8 mouse cellular contexts compared by ENCODE assay signal in the genomic region with DNA sequence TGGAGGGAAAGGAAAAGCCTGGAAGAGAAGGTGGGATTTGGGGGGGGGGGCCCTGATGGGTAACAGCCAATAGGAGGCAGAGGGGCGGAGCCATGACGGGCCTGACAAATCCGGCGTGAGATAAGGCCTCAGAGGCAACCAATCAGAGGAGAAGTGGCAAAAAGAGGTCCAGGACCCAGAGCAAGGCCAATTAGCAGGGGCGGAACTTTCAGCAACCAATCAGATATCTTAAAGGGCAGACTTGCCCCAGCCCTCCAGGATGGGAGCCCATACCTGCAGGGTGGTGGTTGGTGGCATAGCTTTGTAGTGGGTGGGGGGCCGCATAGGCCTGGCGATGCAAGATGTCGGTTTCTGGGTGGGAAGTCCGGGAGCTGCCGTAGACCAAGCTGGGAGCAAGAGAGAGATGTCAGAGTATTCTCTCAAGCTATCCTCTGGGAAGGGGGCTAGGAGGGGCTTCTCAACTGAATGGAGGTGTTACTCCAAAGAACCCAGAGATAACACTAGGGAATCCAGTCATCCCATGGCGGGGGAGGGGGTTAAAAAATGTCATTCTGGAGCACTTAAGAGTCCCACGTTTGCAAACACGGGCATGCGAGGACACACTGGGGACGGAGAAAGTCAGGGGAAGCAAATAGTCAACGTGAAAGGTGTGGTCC. TPM values are rescaled to one million over a fixed set of nuclear protein-coding genes. Genes with fewer than 3 reads are reported as not detected.
A peak's percentile ranks its signal among the peaks of the same experiment; 100 is the strongest.
DNase-seq lines count a peak whose midpoint lies in the region; ATAC-seq lines count a peak whose summit lies in the region.

No protein-coding gene starts in this region.

- DNase-seq in Muller cell, postnatal 12 days (ENCODE audit: inconsistent ontology term): peak; percentile 84
- DNase-seq in c-Kit-positive CD71-positive TER-119-positive erythroid progenitor cells, embryonic 14.5 days (ENCODE audit: low spot score): peak; percentile 65
- DNase-seq in heart, postnatal 10 days: peak; percentile 79 to 86
- DNase-seq in kidney, postnatal 4 days: peak; percentile 87 to 92
- DNase-seq in lung, adult 18-20 months: peak; percentile 60 to 72
- peak; percentile 60 for DNase-seq in ovary, postnatal 36 days (ENCODE audit: low spot score)

- ATAC-seq in forebrain, embryonic 15.5 days (replicated peaks): peak; percentile 51
- ATAC-seq in inflammation-experienced regulatory T-cells, adult 6 months: no peak

- H3K4me2 ChIP-seq in forebrain, embryonic 15.5 days (replicated peaks): peak overlapping the region; percentile 94

- H3K36me3 ChIP-seq in forebrain, embryonic 15.5 days: peaks cover 43% of the 10 kb centered on the region

- WGBS in forebrain, embryonic 15.5 days: 2% methylated on average over 16 of the region's 16 CpGs

- H3K27ac ChIP-seq in forebrain, embryonic 15.5 days (replicated peaks): peak overlapping the region; percentile 100

- intact Hi-C loops in heart, postnatal 10 days (cut with DNase I): no loop called here

- H3K27me3 ChIP-seq in forebrain, embryonic 15.5 days: no peaks in the 10 kb centered on the region

- no peaks in the 10 kb centered on the region for H3K9me3 ChIP-seq in forebrain, embryonic 15.5 days

- H3K9ac ChIP-seq in forebrain, embryonic 15.5 days (replicated peaks): peak overlapping the region; percentile 92

- peaks cover 30% of the 10 kb centered on the region for H3K4me1 ChIP-seq in forebrain, embryonic 15.5 days

- H3K4me3 ChIP-seq in forebrain, embryonic 15.5 days: peak overlapping the region; percentile 86

RNA-seq across cellular contexts. Expression of gene Prr12, which starts 1.6 kb away (rescaled TPM):
- 16.0 and 16.1 TPM in 2 replicates for polyA plus RNA-seq in forebrain, embryonic 15.5 days (2015; fragmentation: Nextera tagmentation; extraction: Ambion mirVana)
- total RNA-seq in heart, postnatal 10 days (2021): 10 to 100 TPM; 28.8 to 35.7 TPM
- polyA plus RNA-seq in inflammation-experienced regulatory T-cells, adult 6 months (2017; shearing (Covaris generic)): 10 to 100 TPM in 1 of 3 experiments, 1 to 10 TPM in 2; 5.0 to 12.9 (median 9.8) TPM

RNA-seq across cellular contexts. Expression of gene Nosip, which starts 11.2 kb away (rescaled TPM):
- 62.4 and 63.9 TPM in 2 replicates for polyA plus RNA-seq in forebrain, embryonic 15.5 days (2015; fragmentation: Nextera tagmentation; extraction: Ambion mirVana)
- 10 to 100 TPM; 33.9 to 35.9 TPM for total RNA-seq in heart, postnatal 10 days (2021)
- polyA plus RNA-seq in inflammation-experienced regulatory T-cells, adult 6 months (2017; shearing (Covaris generic)): 100 to 1,000 TPM; 129 to 164 (median 158) TPM

RNA-seq across cellular contexts. Expression of gene Prrg2, which starts 11.4 kb away (rescaled TPM):
- polyA plus RNA-seq in forebrain, embryonic 15.5 days (2015; fragmentation: Nextera tagmentation; extraction: Ambion mirVana): 12.6 and 15.3 TPM in 2 replicates
- total RNA-seq in heart, postnatal 10 days (2021): 10 to 100 TPM; 10.9 to 11.3 TPM
- polyA plus RNA-seq in inflammation-experienced regulatory T-cells, adult 6 months (2017; shearing (Covaris generic)): 1 to 10 TPM; 2.0 to 2.3 (median 2.1) TPM

RNA-seq across cellular contexts. Expression of gene Rras, which starts 33.3 kb away (rescaled TPM):
- polyA plus RNA-seq in forebrain, embryonic 15.5 days (2015; fragmentation: Nextera tagmentation; extraction: Ambion mirVana): 10.4 and 11.5 TPM in 2 replicates
- 10 to 100 TPM; 71.6 to 75.7 TPM for total RNA-seq in heart, postnatal 10 days (2021)
- polyA plus RNA-seq in inflammation-experienced regulatory T-cells, adult 6 months (2017; shearing (Covaris generic)): 1 to 10 TPM; 3.2 to 6.5 (median 5.1) TPM

RNA-seq across cellular contexts. Expression of gene Scaf1, which starts 34.9 kb away (rescaled TPM):
- polyA plus RNA-seq in forebrain, embryonic 15.5 days (2015; fragmentation: Nextera tagmentation; extraction: Ambion mirVana): 42.8 and 47.1 TPM in 2 replicates
- total RNA-seq in heart, postnatal 10 days (2021): 10 to 100 TPM; 68.5 to 70.1 TPM
- 1 to 10 TPM; 7.4 to 8.9 (median 8.7) TPM for polyA plus RNA-seq in inflammation-experienced regulatory T-cells, adult 6 months (2017; shearing (Covaris generic))
